Mouse (Mus musculus) kidney, postnatal 4 days (tissue): ENCODE data around the gene Ulk4.
"Not testable (repeated sequence)": the region's sequence is repeated elsewhere in the genome, so short reads cannot be mapped to it uniquely, and the experiment has no call there.

ENCODE experiments used
- DNase-seq, 2 experiments: peaks; one replicate each; pipeline ENCODE4 v3.0.0; 2021; ENCODE audit warnings: mixed read lengths in 2 of 2

Ulk4 gene

GRCm38 (mm10) chr9:121247956-121248775 lies 28.8 kb downstream of the Ulk4 start:
- peak; percentile 94 to 95 for DNase-seq

- DNase-seq, result peak in 1 of 2 experiments; percentile 0
These were observed 29.9 kb downstream of the Ulk4 start for GRCm38 (mm10) chr9:121247047-121247446.

- peak in 1 of 2 experiments; percentile 0 for DNase-seq
These were observed 34.7 kb downstream of the Ulk4 start for GRCm38 (mm10) chr9:121242331-121242730.

GRCm38 (mm10) chr9:121241806-121242205 lies 35.2 kb downstream of the Ulk4 start:
- DNase-seq, result peak; percentile 55 to 58

GRCm38 (mm10) chr9:121241366-121241765 lies 35.6 kb downstream of the Ulk4 start:
- peak in 1 of 2 experiments; percentile 0 for DNase-seq

GRCm38 (mm10) chr9:121240242-121240641 lies 36.8 kb downstream of the Ulk4 start:
- peak in 1 of 2 experiments; percentile 43 for DNase-seq

GRCm38 (mm10) chr9:121239571-121239970 lies 37.4 kb downstream of the Ulk4 start:
- DNase-seq, result peak in 1 of 2 experiments; percentile 0

GRCm38 (mm10) chr9:121218636-121219035 lies 58.4 kb downstream of the Ulk4 start:
- DNase-seq, result peak in 1 of 2 experiments; percentile 15

GRCm38 (mm10) chr9:121218230-121218629 lies 58.8 kb downstream of the Ulk4 start:
- no peak for DNase-seq

GRCm38 (mm10) chr9:121217742-121218141 lies 59.3 kb downstream of the Ulk4 start:
- no peak for DNase-seq

GRCm38 (mm10) chr9:121216536-121217320 lies 60.3 kb downstream of the Ulk4 start:
- DNase-seq, result no peak

GRCm38 (mm10) chr9:121215349-121216000 lies 61.5 kb downstream of the Ulk4 start:
- DNase-seq, result peak; percentile 82 to 84

GRCm38 (mm10) chr9:121212322-121212721 lies 64.7 kb downstream of the Ulk4 start:
- no peak for DNase-seq

GRCm38 (mm10) chr9:121205046-121205445 lies 72.0 kb downstream of the Ulk4 start:
- no peak for DNase-seq

- DNase-seq, result no peak
These were observed 72.7 kb downstream of the Ulk4 start for GRCm38 (mm10) chr9:121204149-121204800.

GRCm38 (mm10) chr9:121203686-121204085 lies 73.3 kb downstream of the Ulk4 start:
- no peak for DNase-seq

- DNase-seq, result not testable (repeated sequence)
These were observed 77.8 kb downstream of the Ulk4 start for GRCm38 (mm10) chr9:121199146-121199685.

GRCm38 (mm10) chr9:121196473-121196872 lies 80.5 kb downstream of the Ulk4 start:
- DNase-seq, result no peak

GRCm38 (mm10) chr9:121195106-121195505 lies 81.9 kb downstream of the Ulk4 start:
- no peak for DNase-seq

GRCm38 (mm10) chr9:121192601-121193370 lies 84.2 kb downstream of the Ulk4 start:
- DNase-seq, result no peak

GRCm38 (mm10) chr9:121187811-121188210 lies 89.2 kb downstream of the Ulk4 start:
- DNase-seq, result no peak
